Mouse (Mus musculus) kidney, postnatal 0 days (tissue): ENCODE results near the gene Kmt2c. TPM values are rescaled to one million over a fixed set of nuclear protein-coding genes. Genes with fewer than 3 reads are reported as not detected.
A peak's percentile ranks its signal among the peaks of the same experiment; 100 is the strongest.

Experiments used
- ATAC-seq: fragments of 200-750 bp; cut with Nextera tagmentation; replicated peaks from 2 replicates; pipeline ENCODE4 v1.8.0; 2017; ENCODE audit warnings: low read depth, moderate number of reproducible peaks, moderate TSS enrichment, moderate library complexity; ENCODE audit not compliant: low FRiP score
- DNase-seq: peaks from one replicate; pipeline ENCODE4 v3.0.0-alpha.2; 2016; ENCODE audit warnings: low spot score
- H3K27ac ChIP-seq: fragments of 300-500 bp; sonication (generic); 2 replicates; pipeline ENCODE4 v1.5.1; 2014; ENCODE audit warnings: mild to moderate bottlenecking
- H3K27me3 ChIP-seq: fragments of 300-500 bp; sonication (generic); 2 replicates; pipeline ENCODE4 v1.6.1; 2014; ENCODE audit warnings: low read length, mixed read lengths; ENCODE audit not compliant: insufficient read depth
- H3K36me3 ChIP-seq: fragments of 300-500 bp; sonication (generic); 2 replicates; pipeline ENCODE4 v1.6.1; 2014; ENCODE audit warnings: low read length, mixed read lengths; ENCODE audit not compliant: insufficient read depth
- H3K4me1 ChIP-seq: fragments of 300-500 bp; sonication (generic); replicated peaks from 2 replicates; pipeline ENCODE4 v1.6.1; 2014; ENCODE audit warnings: antibody characterized with exemption, low read length, mixed read lengths; ENCODE audit not compliant: insufficient read depth
- H3K4me2 ChIP-seq: fragments of 300-500 bp; sonication (generic); 2 replicates; pipeline ENCODE4 v1.6.1; 2014; ENCODE audit warnings: mild to moderate bottlenecking, low read length, moderate library complexity, mixed read lengths
- H3K4me3 ChIP-seq: fragments of 300-500 bp; sonication (generic); replicated peaks from 2 replicates; pipeline ENCODE4 v1.5.1; 2014; ENCODE audit warnings: low read depth, low read length
- H3K9ac ChIP-seq: fragments of 300-500 bp; sonication (generic); 2 replicates; pipeline ENCODE4 v1.6.1; 2014; ENCODE audit warnings: low read depth, low read length
- H3K9me3 ChIP-seq: fragments of 300-500 bp; sonication (generic); replicated peaks from 2 replicates; pipeline ENCODE4 v1.6.1; 2016; ENCODE audit warnings: low read length, inconsistent platforms, mixed read lengths
- CTCF ChIP-seq: IDR thresholded peaks from 2 replicates; pipeline ENCODE4 v1.5.1; 2016; ENCODE audit warnings: antibody characterized with exemption, low read depth, mild to moderate bottlenecking, moderate library complexity
- WGBS: fragments of 180-500 bp; shearing (Covaris S2); extraction: QIAGEN DNeasy Blood & Tissue Kit; methylation state at CpG from one replicate; pipeline ENCODE4 v1.1.7; 2014; 5-methylcytosine and 5-hydroxymethylcytosine counted together
- polyA plus RNA-seq: library from polyadenylated mRNA; unstranded; fragments of >200 nt; fragmentation: Nextera tagmentation; extraction: Ambion mirVana; gene quantifications from 2 replicates; pipeline ENCODE4 v1.2.1, GENCODE M21; 2015

The Kmt2c gene
- polyA plus RNA-seq, 1 experiment from 2014 or later: 10.0 TPM

- no peaks in the 10 kb centered on the region for H3K9me3 ChIP-seq
- no peak for DNase-seq
- no peak for TF ChIP-seq CTCF
- no peak overlapping the region for H3K9ac ChIP-seq
- H3K36me3 ChIP-seq: peaks cover 52% of the 10 kb centered on the region
- no peaks in the 10 kb centered on the region for H3K27me3 ChIP-seq
- H3K27ac ChIP-seq: no peak overlapping the region
- ATAC-seq: no peak
- no peak overlapping the region for H3K4me3 ChIP-seq
- no peak overlapping the region for H3K4me2 ChIP-seq
- 94% methylated on average over 13 of the region's 13 CpGs for WGBS
- no peaks in the 10 kb centered on the region for H3K4me1 ChIP-seq
Measured at GRCm38 (mm10) chr5:25283988-25284387, 214.6 kb downstream of the Kmt2c start.

GRCm38 (mm10) chr5:25276365-25276764 is 222.2 kb downstream of the Kmt2c start:
- Histone ChIP-seq H3K4me3 (no peak overlapping the region), H3K27ac (no peak overlapping the region), H3K36me3 (peaks cover 58% of the 10 kb centered on the region), H3K4me1 (no peaks in the 10 kb centered on the region), H3K27me3 (no peaks in the 10 kb centered on the region), H3K9ac (no peak overlapping the region), H3K9me3 (no peaks in the 10 kb centered on the region), H3K4me2 (no peak overlapping the region)
- WGBS: 89% methylated on average over 6 of the region's 6 CpGs
- TF ChIP-seq CTCF: no peak
- ATAC-seq (no peak), DNase-seq (no peak)

GRCm38 (mm10) chr5:25275629-25276028 is 223.0 kb downstream of the Kmt2c start:
- Histone ChIP-seq H3K9ac (no peak overlapping the region), H3K9me3 (no peaks in the 10 kb centered on the region), H3K27ac (no peak overlapping the region), H3K4me3 (no peak overlapping the region), H3K4me2 (no peak overlapping the region), H3K27me3 (no peaks in the 10 kb centered on the region), H3K4me1 (no peaks in the 10 kb centered on the region), H3K36me3 (peaks cover 51% of the 10 kb centered on the region)
- no peak for ATAC-seq
- WGBS: 82% methylated on average over 10 of the region's 10 CpGs
- no peak for TF ChIP-seq CTCF
- DNase-seq: no peak

GRCm38 (mm10) chr5:25268258-25268888 is 230.2 kb downstream of the Kmt2c start:
- DNase-seq: no peak
- H3K36me3 ChIP-seq: peaks cover 49% of the 10 kb centered on the region
- 89% methylated on average over 4 of the region's 4 CpGs for WGBS

GRCm38 (mm10) chr5:25262266-25262665 is 236.3 kb downstream of the Kmt2c start:
- H3K27me3 ChIP-seq: no peaks in the 10 kb centered on the region
- WGBS: 70% methylated on average over 7 of the region's 7 CpGs
- no peak overlapping the region for H3K4me3 ChIP-seq
- peaks cover 47% of the 10 kb centered on the region for H3K36me3 ChIP-seq
- H3K4me2 ChIP-seq: no peak overlapping the region
- no peak for ATAC-seq
- H3K9me3 ChIP-seq: no peaks in the 10 kb centered on the region
- H3K27ac ChIP-seq: peak overlapping the region; percentile 64; the same call in 1 of the 2 replicates
- H3K9ac ChIP-seq: no peak overlapping the region
- no peak for DNase-seq
- H3K4me1 ChIP-seq: no peaks in the 10 kb centered on the region
- TF ChIP-seq CTCF: no peak

More at GRCm38 (mm10) chr5:25268258-25268888, 230.2 kb downstream of the Kmt2c start:
- no peak overlapping the region for H3K4me2 ChIP-seq
- no peaks in the 10 kb centered on the region for H3K27me3 ChIP-seq
- no peak overlapping the region for H3K9ac ChIP-seq
- TF ChIP-seq CTCF: no peak
- no peak overlapping the region for H3K4me3 ChIP-seq
- H3K9me3 ChIP-seq: no peaks in the 10 kb centered on the region
- H3K27ac ChIP-seq: no peak overlapping the region
- no peaks in the 10 kb centered on the region for H3K4me1 ChIP-seq
- 0 out of 2 replicates have a peak, but pooled peaks have one; percentile 73 for ATAC-seq

GRCm38 (mm10) chr5:25261452-25261851 is 237.1 kb downstream of the Kmt2c start:
- Histone ChIP-seq H3K36me3 (peaks cover 48% of the 10 kb centered on the region), H3K4me1 (no peaks in the 10 kb centered on the region), H3K9me3 (no peaks in the 10 kb centered on the region), H3K27ac (peak overlapping the region; percentile 64; the same call in 1 of the 2 replicates), H3K27me3 (no peaks in the 10 kb centered on the region), H3K4me2 (no peak overlapping the region), H3K9ac (no peak overlapping the region), H3K4me3 (no peak overlapping the region)
- DNase-seq: no peak
- 0 out of 2 replicates have a peak, but pooled peaks have one; percentile 52 for ATAC-seq
- TF ChIP-seq CTCF: no peak
- 72% methylated on average over 6 of the region's 6 CpGs for WGBS
